Comparison of ENCODE assay signal across 18 mouse cellular contexts in the genomic region with DNA sequence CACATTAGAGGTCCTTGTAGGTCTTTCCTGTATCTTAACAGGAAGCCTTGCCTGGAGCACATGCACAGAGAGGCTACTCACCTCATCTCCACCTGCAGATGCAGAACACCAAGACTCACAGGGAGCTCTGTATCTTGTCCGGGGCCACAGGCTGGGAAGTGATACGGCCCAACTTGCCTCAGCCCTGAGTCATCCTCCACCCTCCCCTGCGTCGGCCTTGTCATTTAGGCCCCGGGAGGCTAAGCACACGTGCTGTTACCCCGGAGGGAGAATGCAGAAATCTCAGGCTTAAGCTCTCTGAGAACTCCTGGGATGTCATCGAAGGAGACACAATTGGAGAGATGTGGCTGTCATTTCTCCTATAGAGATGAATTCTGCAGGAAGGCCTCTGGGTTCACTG. TPM values are rescaled to one million over a fixed set of nuclear protein-coding genes. Genes with fewer than 3 reads are reported as not detected.
DNase-seq lines count a peak whose midpoint lies in the region; ATAC-seq and TF ChIP-seq lines count a peak whose summit lies in the region.
"Had no signal": no experiment of that assay in that cellular context is flagged by ENCODE, and none has a peak within 500 bp of the region (broad histone marks: within the 10 kb centered on the region; RNA-seq: fewer than 3 reads in every experiment).

No protein-coding gene starts in this region.

- peak; percentile 89 for DNase-seq in adrenal gland, adult 2 months
- DNase-seq in liver, postnatal 0 days = peak; percentile 54
- no peak for DNase-seq in layer of hippocampus, postnatal 25 days (ENCODE audit: extremely low spot score in 1 of 2, low spot score in 1 of 2)
- no peak for DNase-seq in lung, postnatal 14 days
- DNase-seq in heart, postnatal 14 days = no peak
- DNase-seq: cerebellum, postnatal 25 days; heart, adult 11 months; lung, embryonic 14.5 days; right cerebral cortex, adult 18-20 months had no signal

- H3K27ac ChIP-seq in liver, postnatal 0 days (ENCODE audit: low read depth) = peak overlapping the region; percentile 44; the same call in 1 of the 2 replicates
- H3K27ac ChIP-seq: embryonic facial prominence, embryonic 10.5 days; forebrain, embryonic 10.5 days; midbrain, embryonic 10.5 days had no signal

- no peak overlapping the region for H3ac ChIP-seq in C2C12 (ENCODE audit: control insufficient read depth, insufficient read length, low read depth)

- no peak; the same call in 1 of the 2 replicates for TF ChIP-seq EP300 in liver, postnatal 0 days (IDR thresholded peaks at IDR 0.05; ENCODE audit: low read depth)

- no peaks in the 10 kb centered on the region for H3K27me3 ChIP-seq in C2C12 (ENCODE audit: control insufficient read depth, insufficient read depth, insufficient read length)
- H3K27me3 ChIP-seq in liver, postnatal 0 days (ENCODE audit: insufficient read depth, low read length) = no peaks in the 10 kb centered on the region

- H3K4me2 ChIP-seq in liver, postnatal 0 days (ENCODE audit: low read depth, low read length) = no peak overlapping the region
- H3K4me2 ChIP-seq: lung, embryonic 14.5 days had no signal

- no peaks in the 10 kb centered on the region for H3K79me2 ChIP-seq in C2C12 (ENCODE audit: control insufficient read depth, insufficient read depth)

- no peak overlapping the region for H3K9ac ChIP-seq in liver, postnatal 0 days (replicated peaks)
- H3K9ac ChIP-seq: lung, embryonic 14.5 days had no signal

- intact Hi-C loops in heart, postnatal 14 days (cut with DNase I) = no loop called here

- peaks cover 30% of the 10 kb centered on the region for H3K4me1 ChIP-seq in liver, postnatal 0 days (ENCODE audit: insufficient read depth)
- H3K4me1 ChIP-seq: forebrain, embryonic 10.5 days; midbrain, embryonic 10.5 days had no signal

- no peaks in the 10 kb centered on the region for H3K79me3 ChIP-seq in C2C12 (ENCODE audit: low read depth)

- no peaks in the 10 kb centered on the region for H3K36me3 ChIP-seq in C2C12 (ENCODE audit: control insufficient read depth, insufficient read depth)
- no peaks in the 10 kb centered on the region for H3K36me3 ChIP-seq in liver, postnatal 0 days (replicated peaks; ENCODE audit: insufficient read depth, low read length)
- H3K36me3 ChIP-seq: embryonic facial prominence, embryonic 10.5 days; forebrain, embryonic 10.5 days; midbrain, embryonic 10.5 days had no signal

- no peak overlapping the region for H3K4me3 ChIP-seq in C2C12 (ENCODE audit: insufficient read depth, poor library complexity, severe bottlenecking)
- H3K4me3 ChIP-seq in liver, postnatal 0 days (ENCODE audit: low read depth, low read length) = no peak overlapping the region
- H3K4me3 ChIP-seq: embryonic facial prominence, embryonic 10.5 days; forebrain, embryonic 10.5 days; midbrain, embryonic 10.5 days had no signal

- H3K9me3 ChIP-seq in liver, postnatal 0 days (ENCODE audit: low read length) = no peaks in the 10 kb centered on the region
- H3K9me3 ChIP-seq: forebrain, embryonic 10.5 days had no signal

- peak; percentile 91 for ATAC-seq in erythroblast, adult 5-6 weeks (replicated peaks; ENCODE audit: low FRiP score, poor library complexity, severe bottlenecking)
- peak; percentile 72 for ATAC-seq in liver, postnatal 0 days
- ATAC-seq: inflammation-experienced regulatory T-cells, adult 6 months had no signal

- 56% methylated on average over 8 of the region's 8 CpGs for WGBS in liver, postnatal 0 days (ENCODE audit: insufficient replicate concordance)

- no peak for TF ChIP-seq CTCF in C2C12 (IDR thresholded peaks at IDR 0.05; ENCODE audit: control insufficient read depth, insufficient read depth, insufficient read length)
- TF ChIP-seq CTCF in liver, postnatal 0 days (IDR thresholded peaks at IDR 0.05; ENCODE audit: low read depth) = no peak

TF ChIP-seq in C2C12, 6 proteins besides CTCF, POLR2A, EP300 and RAD21:
- TF ChIP-seq MYOD1 (IDR thresholded peaks at IDR 0.05; ENCODE audit: control insufficient read depth, insufficient read length, low read depth) = no peak
- no peak for TF ChIP-seq FOSL1 (IDR thresholded peaks at IDR 0.05; ENCODE audit: insufficient read depth, low read length, poor library complexity, severe bottlenecking)
- TF ChIP-seq MAX (IDR thresholded peaks at IDR 0.05) = peak; percentile 83

RNA-seq across cellular contexts. Expression of a gene that starts 9.7 kb away (rescaled TPM):
- polyA plus RNA-seq in C2C12 (2012; fragmentation: generic; extraction: Trizol) = not detected
- 1 to 10 TPM in 1 of 2 experiments, under 1 TPM in 1; 0.32 to 3.3 TPM for total RNA-seq in adrenal gland, adult 2 months (2021)
- polyA plus RNA-seq in adrenal gland, adult 2 months (2012; rRNA removed) = 0.45 and 0.98 TPM in 2 replicates
- total RNA-seq in erythroblast, adult 5-6 weeks (2015; ENCODE audit: low replicate concordance) = not detected in 2 replicates
- total RNA-seq in erythroblast, adult 5-6 weeks (2017; ENCODE audit: low replicate concordance) = not detected in 2 replicates
- polyA plus RNA-seq in liver, postnatal 0 days (2015; fragmentation: Nextera tagmentation; extraction: Ambion mirVana) = not detected in 2 replicates
- total RNA-seq in layer of hippocampus, postnatal 25 days (2021) = 1 to 10 TPM; 3.3 to 3.8 TPM
- total RNA-seq in heart, postnatal 14 days (2021) = not detected
- total RNA-seq: hematopoietic stem cell, adult 5-6 weeks had no signal
- polyA plus RNA-seq: embryonic facial prominence, embryonic 10.5 days; forebrain, embryonic 10.5 days; inflammation-experienced regulatory T-cells, adult 6 months; kidney, embryonic 16.5 days; midbrain, embryonic 10.5 days had no signal

RNA-seq across cellular contexts. Expression of a gene that starts 50.2 kb away (rescaled TPM):
- polyA plus RNA-seq in C2C12 (2012; fragmentation: generic; extraction: Trizol) = 23.3 TPM
- total RNA-seq in adrenal gland, adult 2 months (2021) = 10 to 100 TPM; 49.9 to 61.0 TPM
- 48.8 and 61.6 TPM in 2 replicates for polyA plus RNA-seq in adrenal gland, adult 2 months (2012; rRNA removed)
- total RNA-seq in erythroblast, adult 5-6 weeks (2015; ENCODE audit: low replicate concordance) = 22.3 and 23.4 TPM in 2 replicates
- total RNA-seq in erythroblast, adult 5-6 weeks (2017; ENCODE audit: low replicate concordance) = 25.3 and 39.0 TPM in 2 replicates
- polyA plus RNA-seq in liver, postnatal 0 days (2015; fragmentation: Nextera tagmentation; extraction: Ambion mirVana) = 14.3 and 14.5 TPM in 2 replicates
- total RNA-seq in layer of hippocampus, postnatal 25 days (2021) = 10 to 100 TPM; 11.3 to 13.7 TPM
- 10 to 100 TPM; 14.6 TPM for total RNA-seq in heart, postnatal 14 days (2021)

RNA-seq across cellular contexts. Expression of a gene that starts 57.3 kb away (rescaled TPM):
- polyA plus RNA-seq in C2C12 (2012; fragmentation: generic; extraction: Trizol) = 10.8 TPM
- total RNA-seq in adrenal gland, adult 2 months (2021) = under 1 TPM; 0.29 to 0.45 TPM
- polyA plus RNA-seq in adrenal gland, adult 2 months (2012; rRNA removed) = 0.42 and 0.46 TPM in 2 replicates
- 2.9 and 6.9 TPM in 2 replicates for total RNA-seq in erythroblast, adult 5-6 weeks (2015; ENCODE audit: low replicate concordance)
- total RNA-seq in erythroblast, adult 5-6 weeks (2017; ENCODE audit: low replicate concordance) = 6.5 and 19.7 TPM in 2 replicates
- 3.2 and 3.5 TPM in 2 replicates for polyA plus RNA-seq in liver, postnatal 0 days (2015; fragmentation: Nextera tagmentation; extraction: Ambion mirVana)
- under 1 TPM; 0.07 to 0.19 TPM for total RNA-seq in layer of hippocampus, postnatal 25 days (2021)
- 1 to 10 TPM in 1 of 2 experiments, under 1 TPM in 1; 0.79 to 1.3 TPM for total RNA-seq in heart, postnatal 14 days (2021)
- total RNA-seq: neutrophil, adult 5-6 weeks had no signal

Comparison
In these comparisons a context has a peak if more than half of its experiments do, and no peak if none do; other contexts are left out.
1. DNase-seq: peak in adrenal gland, adult 2 months (single experiment) and liver, postnatal 0 days (single experiment); none in layer of hippocampus, postnatal 25 days (0 of 2), lung, postnatal 14 days (single experiment) and heart, postnatal 14 days (0 of 2).